Mouse (Mus musculus) lung, postnatal 36 days (tissue): ENCODE measurements at regions not wholly inside any gene's neighbourhood (a gene's known extent, or its start where the extent isn't known, plus 50 kb on each side); places are given as distances from the start of the nearest gene placed in this dataset.

ENCODE experiments used
- DNase-seq: peaks from one replicate; pipeline ENCODE4 v3.0.0; 2022; ENCODE audit warnings: mixed read lengths

GRCm38 (mm10) chr16:76076231-76076630 is 54.1 kb upstream of the Samsn1 start:
- DNase-seq = no peak
